Mouse (Mus musculus): ENCODE measurements at regions not wholly inside any gene's neighbourhood (a gene's known extent, or its start where the extent isn't known, plus 50 kb on each side); places are given as distances from the start of the nearest gene placed in this dataset.

GRCm38 (mm10) chr13:52702201-52702611 lies 119.2 kb downstream of the Syk start:
- no peak for DNase-seq (ENCODE audit: low spot score)

- no peak for DNase-seq (ENCODE audit: low spot score)
Measured at GRCm38 (mm10) chr13:52703401-52704164, 120.6 kb downstream of the Syk start.

GRCm38 (mm10) chr13:52704673-52705072 lies 121.7 kb downstream of the Syk start:
- no peak for DNase-seq (ENCODE audit: low spot score)

GRCm38 (mm10) chr13:52709580-52709979 lies 126.6 kb downstream of the Syk start:
- no peak for DNase-seq (ENCODE audit: low spot score)

DNA sequence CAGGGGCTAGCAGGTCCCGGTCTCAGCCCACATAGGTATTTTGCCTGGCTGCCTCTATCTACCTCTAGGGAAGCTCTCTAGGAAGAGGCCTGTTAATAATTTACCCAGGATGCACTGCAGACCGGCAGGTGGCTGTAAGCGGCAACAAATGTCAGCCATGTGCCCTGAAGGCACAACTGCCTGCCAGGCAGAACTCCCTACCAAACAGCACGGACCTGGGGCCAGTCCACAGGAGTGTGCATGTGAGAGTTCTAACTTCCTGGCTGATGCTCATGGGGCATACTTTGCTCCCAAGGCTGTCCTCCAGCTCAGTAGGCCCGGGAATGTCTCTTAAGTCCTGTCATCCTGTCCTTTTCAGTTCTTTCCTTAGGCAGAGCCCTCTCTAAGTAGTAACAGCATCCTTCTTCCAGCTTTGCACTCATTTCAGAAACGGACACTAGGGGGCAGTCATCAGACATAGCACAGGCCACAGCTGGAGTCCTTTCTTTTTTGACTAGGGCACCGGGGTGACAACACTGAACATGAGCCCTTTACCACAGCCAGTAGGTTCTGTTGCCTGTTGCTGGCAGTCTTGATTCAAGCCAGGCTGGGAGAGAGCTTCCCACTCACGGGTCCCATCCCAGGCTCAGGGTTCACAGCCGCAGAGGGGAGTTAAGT lies 128.9 kb downstream of the Syk start:
- peak; percentile 82 for DNase-seq (ENCODE audit: low spot score)

GRCm38 (mm10) chr13:52721463-52721862 lies 138.5 kb downstream of the Syk start:
- no peak for DNase-seq (ENCODE audit: low spot score)

GRCm38 (mm10) chr13:52722718-52723117 lies 139.7 kb downstream of the Syk start:
- DNase-seq (ENCODE audit: low spot score): no peak

- no peak for DNase-seq (ENCODE audit: low spot score)
Measured at GRCm38 (mm10) chr13:52726043-52726442, 143.1 kb downstream of the Syk start.

DNA sequence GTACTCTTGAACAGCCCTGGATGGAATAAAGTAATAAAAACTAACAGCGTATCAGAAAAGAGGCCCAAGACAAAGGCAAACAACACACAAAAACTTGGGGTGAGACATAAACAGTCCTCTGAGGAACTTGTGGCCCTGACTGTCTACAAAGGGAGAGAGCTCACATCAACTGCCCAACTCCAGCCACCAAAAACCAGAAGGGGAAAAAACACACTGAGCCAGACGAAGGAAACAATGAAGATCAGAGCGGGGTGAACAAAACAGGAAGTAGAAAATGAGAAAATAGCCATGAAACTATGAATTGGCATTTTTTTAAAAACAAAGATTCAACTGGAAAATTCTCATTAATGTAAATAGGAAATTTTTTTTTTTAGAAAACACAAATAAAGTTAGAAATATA lies 143.6 kb downstream of the Syk start:
- DNase-seq (ENCODE audit: low spot score): no peak

DNA sequence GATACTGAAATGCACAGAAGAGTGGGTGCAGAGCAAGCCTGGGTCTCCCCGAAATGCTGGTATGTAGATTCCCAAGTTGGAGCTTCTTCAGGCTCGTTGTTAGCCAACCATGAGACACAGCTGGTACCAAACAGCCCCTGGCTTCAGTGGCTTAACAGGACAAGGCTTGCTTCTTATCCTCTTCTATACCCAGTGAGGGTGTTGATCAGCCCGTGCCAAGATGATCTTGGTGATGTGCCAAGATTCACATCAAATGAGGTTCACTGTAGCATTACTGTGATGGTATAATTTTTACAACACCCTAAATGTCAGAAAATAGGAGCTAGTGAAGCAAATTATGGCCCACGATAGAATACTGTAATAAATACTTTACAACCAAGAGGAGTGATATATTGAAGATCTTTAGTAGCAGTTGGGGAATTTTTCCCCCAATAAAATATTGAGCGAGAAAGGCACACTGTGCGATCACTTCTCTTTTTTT lies 152.5 kb downstream of the Syk start:
- DNase-seq (ENCODE audit: low spot score): no peak

GRCm38 (mm10) chr13:52735934-52736523 lies 153.1 kb downstream of the Syk start:
- peak; percentile 13 for DNase-seq (ENCODE audit: low spot score)

DNA sequence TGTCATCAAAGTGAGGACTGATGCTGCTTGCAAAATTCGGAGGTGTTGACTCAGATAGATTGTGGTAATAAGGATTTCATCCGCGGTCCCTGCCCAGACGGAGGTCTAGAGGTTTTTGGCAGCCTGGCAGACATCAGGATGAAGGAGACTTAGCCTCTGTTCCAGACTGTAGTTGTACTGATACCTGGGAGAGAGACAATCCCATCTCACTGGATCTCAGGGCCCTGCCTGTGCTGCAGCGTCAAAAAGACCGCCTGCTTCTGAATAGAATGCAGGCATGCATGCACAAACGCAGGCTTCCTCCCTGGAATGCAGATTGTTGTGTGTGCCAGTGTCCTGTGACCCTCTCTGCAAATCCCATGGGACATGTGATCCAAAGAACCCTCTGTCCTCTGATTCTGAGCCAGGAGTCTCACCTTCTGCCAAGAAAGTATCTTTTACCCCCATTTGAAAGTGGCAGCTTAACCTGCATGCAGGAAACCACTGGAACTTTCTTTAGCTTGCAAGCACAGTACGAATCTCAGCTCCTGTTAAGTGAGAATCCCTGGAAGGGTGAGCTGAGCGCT lies 155.2 kb downstream of the Syk start:
- no peak for DNase-seq (ENCODE audit: low spot score)

- DNase-seq (ENCODE audit: low spot score): no peak
Measured at GRCm38 (mm10) chr13:52741371-52741770, 158.4 kb downstream of the Syk start.

DNA sequence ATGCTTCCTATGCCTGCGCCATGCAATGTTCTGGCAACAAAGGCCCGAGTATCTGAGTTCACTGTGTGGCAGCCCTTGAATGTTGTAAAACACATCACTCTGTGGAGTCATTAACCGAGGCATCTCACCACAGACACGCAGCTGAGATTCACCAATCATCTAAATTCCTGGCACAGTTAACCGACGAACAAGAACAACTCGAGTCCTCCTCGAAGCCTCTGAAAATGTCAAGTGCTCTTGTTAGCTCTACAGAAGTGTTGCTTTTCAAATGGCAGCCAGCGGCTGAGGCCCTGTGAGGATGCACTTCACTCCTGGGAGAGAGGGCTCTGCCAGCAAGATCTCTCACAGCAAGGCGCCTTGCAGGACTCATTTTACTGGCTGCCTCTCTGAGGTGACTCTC lies 173.0 kb downstream of the Syk start:
- DNase-seq (ENCODE audit: low spot score): no peak

DNA sequence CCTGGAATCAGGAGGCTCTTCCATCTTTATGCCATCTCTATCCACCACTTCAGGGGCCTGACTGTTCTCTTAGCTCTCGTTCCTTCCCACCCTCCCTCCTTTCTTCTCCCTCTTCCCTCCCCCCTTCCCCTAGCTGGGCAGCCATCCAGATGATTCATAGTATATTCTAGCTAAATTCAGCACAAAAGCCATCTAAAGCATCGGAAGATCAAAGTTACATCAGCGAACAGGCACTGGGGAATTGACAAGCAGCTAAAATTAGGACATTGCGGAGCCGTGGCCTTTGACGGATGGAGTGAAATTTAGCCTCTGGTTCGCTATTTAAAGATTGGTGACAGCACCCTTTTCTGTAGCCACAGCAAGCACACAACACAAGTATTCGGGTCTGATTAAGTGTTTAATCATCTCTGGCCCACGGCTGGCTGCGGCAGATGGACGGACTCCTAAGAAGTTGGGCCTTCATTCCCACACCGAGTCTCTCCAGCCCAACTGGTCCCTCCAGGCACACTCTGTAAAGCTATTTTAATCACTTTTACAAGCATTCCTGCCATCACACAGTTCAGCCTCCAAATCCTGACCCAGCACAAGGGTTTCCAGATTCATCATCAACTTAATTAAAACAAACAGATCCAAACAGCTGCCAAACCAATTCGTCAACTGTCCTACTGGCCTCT lies 163.8 kb downstream of the Auh start:
- no peak for DNase-seq (ENCODE audit: low spot score)

- no peak for DNase-seq (ENCODE audit: low spot score)
Measured at GRCm38 (mm10) chr13:52766236-52766635, 163.2 kb downstream of the Auh start.

DNA sequence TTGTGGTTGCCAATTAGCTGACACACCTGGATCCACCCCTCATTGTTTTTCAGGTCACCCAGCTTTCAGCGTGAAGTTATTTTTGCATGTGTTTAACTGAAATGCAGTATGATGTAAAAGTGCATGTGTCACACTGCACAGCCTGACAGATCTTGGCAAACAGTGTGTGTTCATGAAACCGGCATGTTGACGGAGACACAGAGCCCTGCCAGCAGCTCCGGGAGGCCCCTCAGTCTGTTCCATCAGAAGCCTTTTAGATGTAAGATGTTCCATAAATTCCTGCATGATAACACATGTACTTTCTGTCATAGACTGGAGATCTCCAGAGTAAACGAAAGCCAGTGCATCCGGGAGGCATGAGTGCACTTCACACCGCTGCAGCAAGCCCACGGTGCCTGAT lies 159.5 kb downstream of the Auh start:
- DNase-seq (ENCODE audit: low spot score): no peak

DNA sequence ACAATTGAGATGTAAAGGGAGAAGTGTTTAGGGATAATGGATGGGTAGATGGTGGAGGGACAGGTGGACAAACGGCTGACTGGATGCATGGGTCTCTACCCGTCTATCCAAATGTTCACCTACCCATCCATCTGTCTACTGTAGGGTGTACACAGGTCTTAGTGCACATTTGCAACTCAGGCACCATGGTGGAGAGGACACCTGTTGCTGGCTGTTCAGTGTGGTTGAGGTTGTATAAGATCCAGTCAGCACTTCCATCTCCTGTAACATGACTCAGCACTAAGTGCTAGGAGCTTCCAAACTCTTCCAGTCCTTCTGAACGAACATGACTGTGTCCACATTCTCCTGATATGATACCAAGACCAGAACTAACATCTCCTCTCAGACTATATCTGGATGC lies 158.0 kb downstream of the Auh start:
- DNase-seq (ENCODE audit: low spot score): no peak

DNA sequence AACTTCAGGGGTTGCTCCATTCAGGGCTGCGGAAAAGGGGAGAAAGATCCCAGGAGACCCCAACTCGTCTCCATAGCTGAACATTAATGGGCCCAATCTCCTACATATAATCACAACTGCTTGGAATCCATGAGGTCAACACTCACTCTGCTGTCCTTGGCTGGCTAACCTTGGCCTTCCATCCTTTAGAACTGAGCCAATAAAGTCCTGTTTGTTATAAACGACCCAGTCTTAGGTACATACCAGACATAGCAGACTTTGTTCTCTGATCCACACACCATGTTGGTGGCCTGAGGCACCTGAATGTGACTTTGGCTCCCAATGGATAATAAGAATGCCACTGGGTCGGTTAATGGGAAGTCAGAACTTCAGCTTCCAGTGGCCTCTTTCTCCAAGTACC lies 157.4 kb downstream of the Auh start:
- DNase-seq (ENCODE audit: low spot score): no peak

DNA sequence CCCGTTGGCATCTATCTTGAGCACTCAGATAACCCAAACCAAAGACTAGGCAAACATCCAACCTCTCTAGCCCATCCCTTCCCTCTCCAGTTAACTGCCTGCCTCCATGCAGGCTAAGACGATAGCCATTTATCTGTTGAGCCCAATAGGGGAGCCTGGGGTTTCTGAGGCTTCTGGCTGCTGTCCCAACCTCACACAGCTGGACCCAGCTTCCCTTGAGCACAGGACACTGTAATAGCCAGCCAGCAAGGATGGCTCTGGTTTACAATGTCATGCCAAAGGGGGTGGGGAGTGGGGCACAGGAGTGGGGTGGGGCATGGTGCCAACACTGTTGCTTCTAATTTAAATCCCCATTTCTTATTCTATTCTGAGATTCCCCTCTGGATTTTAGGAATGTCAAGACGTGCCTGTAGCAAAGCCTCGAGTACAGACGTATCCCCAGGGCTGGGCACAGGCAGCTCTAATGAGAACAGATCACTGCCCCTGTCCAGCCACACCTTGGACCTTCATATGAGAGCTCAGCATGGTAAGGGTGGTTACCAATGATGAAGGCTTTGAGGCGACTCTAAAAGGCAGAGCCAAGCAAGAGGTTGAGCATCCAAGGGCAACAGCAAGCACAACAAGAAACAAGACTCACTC lies 152.0 kb downstream of the Auh start:
- DNase-seq (ENCODE audit: low spot score): no peak

DNA sequence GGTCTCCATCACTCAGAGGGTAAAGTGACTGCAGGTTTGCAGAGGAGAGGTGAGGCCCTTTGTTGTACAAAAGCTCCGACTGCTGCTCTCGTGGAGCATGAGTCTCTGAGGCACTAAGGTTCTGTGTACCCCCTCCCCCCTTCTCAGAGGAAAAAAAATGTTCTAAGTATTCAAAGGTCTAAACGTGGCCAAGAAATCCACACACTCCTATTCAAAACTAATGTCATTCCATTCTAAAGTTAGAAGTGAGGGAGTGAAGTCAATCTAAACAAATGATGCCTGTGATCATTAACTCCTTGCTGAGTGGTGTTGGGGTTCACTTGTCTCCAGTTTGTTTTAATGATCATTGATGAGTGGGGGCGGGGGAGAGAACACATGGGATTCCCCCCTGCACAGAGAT lies 150.6 kb downstream of the Auh start:
- no peak for DNase-seq (ENCODE audit: low spot score)
